Mouse (Mus musculus): ENCODE data around the gene H2-D1. TPM values are rescaled to one million over a fixed set of nuclear protein-coding genes. Genes with fewer than 3 reads are reported as not detected.

Gene H2-D1
- polyA plus RNA-seq, 1 experiment: 351 TPM

GRCm38 (mm10) chr17:35267399-35268086 is 5.0 kb downstream of the H2-D1 start:
- Histone ChIP-seq H3K36me3 (ENCODE audit: control insufficient read depth, insufficient read depth, low read length) (no peaks in the 10 kb centered on the region), H3K27ac (ENCODE audit: insufficient read depth, low read depth, low read length) (no peak overlapping the region), H3K4me1 (ENCODE audit: control insufficient read depth, insufficient read depth, low read length) (peaks cover 2% of the 10 kb centered on the region; the same call in 1 of the 2 replicates), H3K4me3 (ENCODE audit: insufficient read depth, low read depth, low read length) (no peak overlapping the region), H3K27me3 (replicated peaks; ENCODE audit: control insufficient read depth, insufficient read depth, low read length) (no peaks in the 10 kb centered on the region)
- 77% methylated on average over 1 of the region's 1 CpGs for WGBS
- TF ChIP-seq CTCF (conservative IDR thresholded peaks at IDR 0.05; ENCODE audit: insufficient read depth, insufficient read length, low read depth, low read length) (no peak), POLR2A (IDR thresholded peaks at IDR 0.05; ENCODE audit: low read depth, low read length) (no peak)
- DNase-seq: no peak

- H3K4me1 ChIP-seq (ENCODE audit: control insufficient read depth, insufficient read depth, low read length): no peaks in the 10 kb centered on the region
- H3K4me3 ChIP-seq (ENCODE audit: insufficient read depth, low read depth, low read length): no peak overlapping the region
- no peak overlapping the region for H3K27ac ChIP-seq (ENCODE audit: insufficient read depth, low read depth, low read length)
- H3K36me3 ChIP-seq (ENCODE audit: control insufficient read depth, insufficient read depth, low read length): no peaks in the 10 kb centered on the region
- no peak for DNase-seq
- H3K27me3 ChIP-seq (replicated peaks; ENCODE audit: control insufficient read depth, insufficient read depth, low read length): no peaks in the 10 kb centered on the region
- 26% methylated on average over 3 of the region's 3 CpGs for WGBS
- no peak for TF ChIP-seq POLR2A (IDR thresholded peaks at IDR 0.05; ENCODE audit: low read depth, low read length)
- TF ChIP-seq CTCF (conservative IDR thresholded peaks at IDR 0.05; ENCODE audit: insufficient read depth, insufficient read length, low read depth, low read length): no peak
These were observed 7.3 kb downstream of the H2-D1 start for GRCm38 (mm10) chr17:35269653-35270347.

- no peak for DNase-seq
- TF ChIP-seq POLR2A (IDR thresholded peaks at IDR 0.05; ENCODE audit: low read depth, low read length): no peak
- no peak for TF ChIP-seq CTCF (conservative IDR thresholded peaks at IDR 0.05; ENCODE audit: insufficient read depth, insufficient read length, low read depth, low read length)
- H3K36me3 ChIP-seq (ENCODE audit: control insufficient read depth, insufficient read depth, low read length): no peaks in the 10 kb centered on the region
- 85% methylated on average over 3 of the region's 3 CpGs for WGBS
- no peak overlapping the region for H3K4me3 ChIP-seq (ENCODE audit: insufficient read depth, low read depth, low read length)
- H3K27ac ChIP-seq (ENCODE audit: insufficient read depth, low read depth, low read length): no peak overlapping the region
- H3K27me3 ChIP-seq (replicated peaks; ENCODE audit: control insufficient read depth, insufficient read depth, low read length): no peaks in the 10 kb centered on the region
- no peaks in the 10 kb centered on the region for H3K4me1 ChIP-seq (ENCODE audit: control insufficient read depth, insufficient read depth, low read length)
These were observed 9.7 kb downstream of the H2-D1 start for GRCm38 (mm10) chr17:35272249-35272648.

GRCm38 (mm10) chr17:35274770-35275169 is 12.2 kb downstream of the H2-D1 start:
- no peaks in the 10 kb centered on the region for H3K4me1 ChIP-seq (ENCODE audit: control insufficient read depth, insufficient read depth, low read length)
- DNase-seq: peak; percentile 88
- 6% methylated on average over 11 of the region's 11 CpGs for WGBS
- no peak overlapping the region for H3K27ac ChIP-seq (ENCODE audit: insufficient read depth, low read depth, low read length)
- H3K4me3 ChIP-seq (ENCODE audit: insufficient read depth, low read depth, low read length): no peak overlapping the region
- no peaks in the 10 kb centered on the region for H3K36me3 ChIP-seq (ENCODE audit: control insufficient read depth, insufficient read depth, low read length)
- H3K27me3 ChIP-seq (replicated peaks; ENCODE audit: control insufficient read depth, insufficient read depth, low read length): no peaks in the 10 kb centered on the region
- TF ChIP-seq CTCF (conservative IDR thresholded peaks at IDR 0.05; ENCODE audit: insufficient read depth, insufficient read length, low read depth, low read length): peak; percentile 83
- TF ChIP-seq POLR2A (IDR thresholded peaks at IDR 0.05; ENCODE audit: low read depth, low read length): no peak

GRCm38 (mm10) chr17:35276304-35276864 is 13.9 kb downstream of the H2-D1 start:
- no peaks in the 10 kb centered on the region for H3K36me3 ChIP-seq (ENCODE audit: control insufficient read depth, insufficient read depth, low read length)
- DNase-seq: no peak
- H3K27ac ChIP-seq (ENCODE audit: insufficient read depth, low read depth, low read length): no peak overlapping the region
- TF ChIP-seq CTCF (conservative IDR thresholded peaks at IDR 0.05; ENCODE audit: insufficient read depth, insufficient read length, low read depth, low read length): no peak
- TF ChIP-seq POLR2A (IDR thresholded peaks at IDR 0.05; ENCODE audit: low read depth, low read length): no peak
- WGBS: 18% methylated on average over 13 of the region's 13 CpGs
- no peaks in the 10 kb centered on the region for H3K4me1 ChIP-seq (ENCODE audit: control insufficient read depth, insufficient read depth, low read length)
- H3K4me3 ChIP-seq (ENCODE audit: insufficient read depth, low read depth, low read length): no peak overlapping the region
- H3K27me3 ChIP-seq (replicated peaks; ENCODE audit: control insufficient read depth, insufficient read depth, low read length): no peaks in the 10 kb centered on the region

GRCm38 (mm10) chr17:35278049-35278448 is 15.5 kb downstream of the H2-D1 start:
- Histone ChIP-seq H3K4me3 (ENCODE audit: insufficient read depth, low read depth, low read length) (no peak overlapping the region), H3K36me3 (ENCODE audit: control insufficient read depth, insufficient read depth, low read length) (no peaks in the 10 kb centered on the region), H3K27ac (ENCODE audit: insufficient read depth, low read depth, low read length) (no peak overlapping the region), H3K27me3 (replicated peaks; ENCODE audit: control insufficient read depth, insufficient read depth, low read length) (no peaks in the 10 kb centered on the region), H3K4me1 (ENCODE audit: control insufficient read depth, insufficient read depth, low read length) (no peaks in the 10 kb centered on the region)
- WGBS: 66% methylated on average over 8 of the region's 8 CpGs
- TF ChIP-seq CTCF (conservative IDR thresholded peaks at IDR 0.05; ENCODE audit: insufficient read depth, insufficient read length, low read depth, low read length) (no peak), POLR2A (IDR thresholded peaks at IDR 0.05; ENCODE audit: low read depth, low read length) (no peak)
- DNase-seq: no peak
